Mouse (Mus musculus): ENCODE data around the gene Ctnna2. TPM values are rescaled to one million over a fixed set of nuclear protein-coding genes. Genes with fewer than 3 reads are reported as not detected.

Gene Ctnna2
- polyA plus RNA-seq, 1 experiment from 2014 or later, result not detected

DNA sequence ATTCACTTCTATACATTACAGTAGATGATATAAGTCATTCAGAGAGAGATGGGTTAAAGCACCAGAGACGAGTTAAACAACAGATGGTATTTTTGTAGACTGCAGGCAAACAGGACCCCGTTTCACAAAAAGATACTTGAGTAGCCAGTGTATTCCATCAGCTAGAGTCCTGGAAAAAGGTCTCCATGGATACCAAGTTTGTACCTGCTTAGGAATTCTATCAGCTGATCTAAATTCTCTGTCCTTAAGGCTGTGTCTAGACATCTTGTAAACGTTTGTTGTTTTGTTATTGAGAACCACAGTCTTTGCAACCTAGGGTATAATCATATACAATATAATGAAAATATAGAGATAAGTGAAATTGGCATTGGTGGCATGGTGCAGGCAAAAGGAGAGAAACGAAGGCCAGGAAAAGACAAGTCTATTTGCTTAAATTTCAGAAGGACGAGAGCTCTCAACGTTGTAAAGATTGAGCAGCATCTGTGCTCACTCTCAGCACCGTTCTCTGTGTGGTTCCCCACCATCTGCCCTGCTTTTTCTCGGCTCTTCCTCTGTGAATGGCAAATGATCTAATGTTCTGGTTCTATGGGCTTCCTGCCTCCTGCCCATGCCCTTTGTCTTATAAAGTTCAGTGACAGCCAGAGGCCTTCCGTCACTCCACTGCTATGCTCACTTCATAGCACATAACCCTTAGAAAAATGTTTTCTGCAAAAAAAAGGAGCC, 621.6 kb downstream of the Ctnna2 start:
- no peak for TF ChIP-seq CTCF (IDR thresholded peaks at IDR 0.05)
- no peak for DNase-seq (ENCODE audit: low read depth, low spot score)

DNA sequence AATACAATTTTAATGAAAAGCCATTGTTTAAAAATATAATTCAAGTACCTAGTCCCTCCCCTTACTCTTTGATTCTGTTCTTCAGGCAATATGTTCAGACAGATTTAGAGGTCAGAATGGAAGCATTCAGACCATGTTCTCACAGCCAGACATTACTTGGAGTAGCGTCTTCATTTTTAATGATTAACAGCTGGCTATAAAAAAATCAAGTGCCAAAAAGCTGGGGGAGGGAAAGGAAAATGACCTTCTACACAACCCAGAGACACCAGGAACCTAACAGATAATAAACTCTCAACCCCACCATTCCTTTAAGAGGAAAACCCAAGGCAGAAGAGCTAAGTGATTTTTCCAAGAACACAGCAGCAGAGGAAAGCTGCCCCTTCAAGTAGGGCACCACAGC, 624.7 kb downstream of the Ctnna2 start:
- H3K27me3 ChIP-seq, result no peaks in the 10 kb centered on the region
- ATAC-seq, result no peak
- POLR2A ChIA-PET, result no interaction called here
- TF ChIP-seq CTCF (IDR thresholded peaks at IDR 0.05), result no peak
- in situ Hi-C loops (cut with MboI; ENCODE audit: low pct_unique_long_range_greater_than_20kb), result no loop called here
- CTCF ChIA-PET, result interaction anchor here (2.6 kb wide), 1 partner anchor 17 kb away, joined by 7 read pairs; no protein-coding TSS in a partner anchor
- DNase-seq (ENCODE audit: low read depth, low spot score), result no peak

More for the DNA sequence above, 621.6 kb downstream of the Ctnna2 start:
- H3K27me3 ChIP-seq, result no peaks in the 10 kb centered on the region
- ATAC-seq, result no peak
- POLR2A ChIA-PET, result no interaction called here
- in situ Hi-C loops (cut with MboI; ENCODE audit: low pct_unique_long_range_greater_than_20kb), result no loop called here
- CTCF ChIA-PET, result no interaction called here

DNA sequence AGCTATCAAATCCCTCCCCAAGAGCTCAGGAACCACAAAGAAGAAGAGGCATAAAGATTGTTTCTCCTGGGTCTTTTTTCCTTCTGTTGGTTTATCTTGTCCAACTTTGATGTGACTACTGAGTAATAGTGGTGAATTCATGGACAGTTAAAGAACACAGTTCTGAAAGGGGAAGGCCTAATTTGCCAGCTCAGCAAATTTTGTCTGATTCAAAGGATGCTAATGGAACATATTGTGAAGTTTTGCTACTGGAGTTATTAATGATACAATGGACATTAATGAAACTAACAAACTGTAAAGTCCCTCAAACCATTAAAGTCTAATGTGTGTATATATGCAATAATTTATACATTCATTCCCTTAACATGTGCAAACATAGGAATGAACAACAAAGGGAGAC, 635.7 kb downstream of the Ctnna2 start:
- CTCF ChIA-PET, result no interaction called here

DNA sequence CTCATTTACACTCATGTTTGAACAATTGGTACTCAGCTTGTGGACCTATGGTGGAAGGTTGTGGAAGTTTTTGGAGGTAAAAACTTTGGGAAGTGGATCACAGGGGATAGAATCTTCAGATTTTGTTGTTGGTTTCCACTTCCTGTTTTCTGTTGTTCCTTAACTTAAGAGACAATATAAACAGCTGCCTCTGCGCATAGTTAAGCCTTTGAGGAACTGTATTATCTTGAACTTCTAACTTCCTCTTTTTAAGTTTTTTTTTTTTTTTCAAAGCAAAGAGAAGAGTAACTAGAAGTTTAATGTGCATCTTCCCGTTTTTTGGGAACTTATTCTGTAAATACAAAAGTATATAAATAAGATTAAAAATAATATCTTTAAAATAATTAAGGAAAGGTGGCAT, 644.0 kb downstream of the Ctnna2 start:
- ATAC-seq, result no peak
- CTCF ChIA-PET, result interaction anchor here (1.1 kb wide), 1 partner anchor 104 kb away, joined by 3 read pairs; no protein-coding TSS in a partner anchor
- in situ Hi-C loops (cut with MboI; ENCODE audit: low pct_unique_long_range_greater_than_20kb), result no loop called here
- DNase-seq (ENCODE audit: low read depth, low spot score), result no peak
- no peaks in the 10 kb centered on the region for H3K27me3 ChIP-seq
- POLR2A ChIA-PET, result no interaction called here
- no peak for TF ChIP-seq CTCF (IDR thresholded peaks at IDR 0.05)

More for the DNA sequence above, 635.7 kb downstream of the Ctnna2 start:
- no peak for TF ChIP-seq CTCF (IDR thresholded peaks at IDR 0.05)
- DNase-seq (ENCODE audit: low read depth, low spot score), result no peak
- H3K27me3 ChIP-seq, result no peaks in the 10 kb centered on the region
- no peak for ATAC-seq
- in situ Hi-C loops (cut with MboI; ENCODE audit: low pct_unique_long_range_greater_than_20kb), result no loop called here
- POLR2A ChIA-PET, result no interaction called here

DNA sequence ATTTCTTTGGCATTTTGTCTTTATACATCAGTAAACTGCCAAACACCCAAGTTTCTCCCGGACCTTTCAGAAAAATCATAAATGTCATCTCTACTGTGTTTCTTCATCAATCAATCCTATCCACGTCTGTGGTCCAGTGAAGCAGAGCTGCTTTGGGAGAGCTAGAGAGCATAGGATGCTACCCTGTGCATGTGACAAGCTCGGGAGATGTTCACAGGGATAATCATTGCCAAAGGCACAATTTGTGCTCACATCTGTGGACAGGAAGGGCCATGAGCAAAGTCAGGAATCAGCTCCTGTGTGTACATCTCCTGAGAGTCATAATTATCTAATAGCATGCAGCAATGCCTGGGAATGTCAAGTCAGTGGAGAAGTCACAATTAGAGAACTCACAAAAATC, 654.8 kb downstream of the Ctnna2 start:
- TF ChIP-seq CTCF (IDR thresholded peaks at IDR 0.05), result no peak
- H3K27me3 ChIP-seq, result no peaks in the 10 kb centered on the region
- DNase-seq (ENCODE audit: low read depth, low spot score) (no peak), ATAC-seq (no peak)
- in situ Hi-C loops (cut with MboI; ENCODE audit: low pct_unique_long_range_greater_than_20kb), result no loop called here
- ChIA-PET CTCF (no interaction called here), POLR2A (no interaction called here)

DNA sequence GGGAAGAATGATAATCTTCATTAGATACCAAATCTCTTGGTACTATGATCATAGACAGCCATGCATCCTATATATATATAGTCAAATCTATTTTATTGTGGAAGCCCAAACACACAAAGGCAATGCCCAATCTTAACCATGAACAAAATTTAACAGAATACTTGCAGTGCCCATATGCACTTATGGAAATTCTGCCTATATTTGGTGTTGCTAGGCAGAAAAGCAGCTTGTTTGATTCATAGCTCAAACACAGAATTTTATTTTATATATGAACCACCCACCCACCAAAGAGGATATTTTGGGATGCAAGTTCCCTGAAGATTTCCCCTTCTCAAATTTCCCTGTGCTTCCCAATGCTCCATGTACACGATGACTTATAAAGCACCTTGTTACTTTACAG, 655.2 kb downstream of the Ctnna2 start:
- ChIA-PET POLR2A (no interaction called here), CTCF (no interaction called here)
- no peaks in the 10 kb centered on the region for H3K27me3 ChIP-seq
- no peak for TF ChIP-seq CTCF (IDR thresholded peaks at IDR 0.05)
- no peak for ATAC-seq
- in situ Hi-C loops (cut with MboI; ENCODE audit: low pct_unique_long_range_greater_than_20kb), result no loop called here
- no peak for DNase-seq (ENCODE audit: low read depth, low spot score)

DNA sequence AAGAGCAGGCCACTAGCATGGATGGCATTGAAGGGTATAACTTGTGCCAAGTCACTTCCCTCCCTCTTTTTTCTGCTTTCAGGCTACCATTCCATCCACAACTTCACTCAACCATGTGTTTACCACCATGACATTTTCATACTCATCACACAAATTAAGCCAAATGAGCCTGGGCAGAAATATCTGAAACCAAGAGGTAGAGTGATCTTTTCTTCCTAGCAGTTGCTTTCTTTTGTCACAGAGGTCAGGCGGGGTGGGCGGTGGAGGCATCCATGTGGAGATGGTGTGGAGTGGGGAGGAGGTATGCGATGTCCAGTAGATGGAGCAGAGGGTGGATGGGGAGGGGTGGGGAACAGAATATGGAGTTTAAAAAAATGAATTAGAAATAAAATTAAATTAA, 672.7 kb downstream of the Ctnna2 start:
- in situ Hi-C loops (cut with MboI; ENCODE audit: low pct_unique_long_range_greater_than_20kb), result no loop called here
- ATAC-seq, result no peak
- no peak for DNase-seq (ENCODE audit: low read depth, low spot score)
- no peak for TF ChIP-seq CTCF (IDR thresholded peaks at IDR 0.05)
- POLR2A ChIA-PET, result no interaction called here
- H3K27me3 ChIP-seq, result no peaks in the 10 kb centered on the region
- CTCF ChIA-PET, result no interaction called here

DNA sequence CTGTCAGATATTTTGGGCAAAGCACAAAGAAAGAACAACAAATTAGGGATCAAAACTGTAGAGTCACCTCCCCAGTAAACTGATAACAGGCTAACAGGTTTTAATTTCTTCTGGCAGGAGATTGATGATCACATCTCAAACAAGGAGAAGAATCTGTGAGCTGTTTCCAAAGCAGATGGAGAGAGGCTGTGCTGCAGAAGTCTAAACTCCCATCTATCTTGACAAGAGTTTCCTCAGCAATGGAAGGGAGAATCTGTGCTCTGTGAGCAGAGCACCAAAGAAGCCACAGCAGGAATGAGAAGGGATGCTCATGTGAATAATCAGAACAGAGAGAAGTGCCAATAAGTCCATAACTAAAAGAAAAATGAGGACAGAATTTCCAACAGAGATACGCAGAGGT, 678.2 kb downstream of the Ctnna2 start:
- ChIA-PET POLR2A (no interaction called here), CTCF (no interaction called here)
- ATAC-seq, result no peak
- TF ChIP-seq CTCF (IDR thresholded peaks at IDR 0.05), result no peak
- in situ Hi-C loops (cut with MboI; ENCODE audit: low pct_unique_long_range_greater_than_20kb), result no loop called here
- no peaks in the 10 kb centered on the region for H3K27me3 ChIP-seq
- DNase-seq (ENCODE audit: low read depth, low spot score), result no peak

DNA sequence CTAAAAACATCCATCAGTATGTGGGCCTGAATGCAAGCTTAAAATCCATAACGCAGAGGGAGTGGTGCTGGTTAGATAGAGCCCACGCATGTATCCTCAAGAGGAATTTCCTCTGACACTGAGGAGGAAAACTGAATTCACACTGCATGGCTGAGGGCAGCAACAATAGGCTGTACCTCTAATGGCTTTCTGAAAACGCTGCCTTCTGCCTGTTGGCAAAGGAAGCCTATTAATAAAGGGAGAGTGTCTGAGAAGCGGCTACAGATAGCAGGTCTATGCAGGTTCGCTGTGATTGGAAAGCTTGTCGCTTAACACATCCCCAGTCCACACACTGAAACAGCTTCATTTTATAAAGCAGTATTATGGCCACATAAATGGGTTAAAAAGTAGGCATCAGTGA, 688.1 kb downstream of the Ctnna2 start:
- in situ Hi-C loops (cut with MboI; ENCODE audit: low pct_unique_long_range_greater_than_20kb), result no loop called here
- CTCF ChIA-PET, result interaction anchor here (0.6 kb wide), 1 partner anchor 255 kb away, joined by 3 read pairs; no protein-coding TSS in a partner anchor
- no peak for ATAC-seq

DNA sequence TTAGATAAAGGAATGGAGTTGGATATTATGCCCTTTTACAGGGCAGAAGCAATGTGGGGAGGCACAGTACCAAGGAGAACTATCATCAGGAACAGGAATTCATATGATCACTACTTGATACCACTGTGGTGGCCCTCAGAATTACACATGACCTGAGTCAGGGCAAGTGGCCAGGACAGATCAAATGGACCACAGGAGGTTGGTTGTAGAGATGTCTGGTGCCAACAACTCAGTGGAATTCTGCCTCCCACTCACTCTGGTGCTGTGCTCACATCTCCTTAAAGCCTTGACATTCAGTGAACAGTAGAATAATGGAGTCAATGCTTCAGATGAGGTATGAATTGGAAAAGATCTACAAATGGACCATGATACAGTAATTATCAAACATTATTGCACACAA, 691.1 kb downstream of the Ctnna2 start:
- in situ Hi-C loops (cut with MboI; ENCODE audit: low pct_unique_long_range_greater_than_20kb), result no loop called here
- TF ChIP-seq CTCF (IDR thresholded peaks at IDR 0.05), result no peak
- DNase-seq (ENCODE audit: low read depth, low spot score), result no peak
- ATAC-seq, result no peak
- no peaks in the 10 kb centered on the region for H3K27me3 ChIP-seq
- ChIA-PET CTCF (no interaction called here), POLR2A (no interaction called here)

More for the DNA sequence above, 688.1 kb downstream of the Ctnna2 start:
- no peak for TF ChIP-seq CTCF (IDR thresholded peaks at IDR 0.05)
- no peaks in the 10 kb centered on the region for H3K27me3 ChIP-seq
- POLR2A ChIA-PET, result no interaction called here
- no peak for DNase-seq (ENCODE audit: low read depth, low spot score)

DNA sequence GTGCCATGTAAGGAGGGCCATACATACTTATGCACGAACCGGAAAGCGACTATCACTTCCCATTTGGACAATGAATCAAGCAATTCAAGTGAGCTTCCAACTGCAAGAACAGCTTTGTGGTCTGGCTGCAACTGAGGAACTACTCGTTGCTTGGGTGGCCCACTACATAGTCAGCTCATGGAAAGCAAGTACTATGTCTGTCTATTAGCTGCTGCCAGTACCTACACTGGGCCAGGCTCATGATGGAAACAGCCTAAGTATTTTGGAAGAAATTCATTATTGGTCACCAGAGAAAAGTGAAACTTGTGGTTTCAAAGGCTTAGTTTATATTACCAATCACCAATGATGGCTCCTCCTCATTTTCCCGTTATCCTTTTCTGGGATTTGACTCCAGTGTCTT, 693.2 kb downstream of the Ctnna2 start:
- no peaks in the 10 kb centered on the region for H3K27me3 ChIP-seq
- CTCF ChIA-PET, result no interaction called here
- no peak for DNase-seq (ENCODE audit: low read depth, low spot score)
- TF ChIP-seq CTCF (IDR thresholded peaks at IDR 0.05), result no peak
- POLR2A ChIA-PET, result no interaction called here
- in situ Hi-C loops (cut with MboI; ENCODE audit: low pct_unique_long_range_greater_than_20kb), result no loop called here
- no peak for ATAC-seq

DNA sequence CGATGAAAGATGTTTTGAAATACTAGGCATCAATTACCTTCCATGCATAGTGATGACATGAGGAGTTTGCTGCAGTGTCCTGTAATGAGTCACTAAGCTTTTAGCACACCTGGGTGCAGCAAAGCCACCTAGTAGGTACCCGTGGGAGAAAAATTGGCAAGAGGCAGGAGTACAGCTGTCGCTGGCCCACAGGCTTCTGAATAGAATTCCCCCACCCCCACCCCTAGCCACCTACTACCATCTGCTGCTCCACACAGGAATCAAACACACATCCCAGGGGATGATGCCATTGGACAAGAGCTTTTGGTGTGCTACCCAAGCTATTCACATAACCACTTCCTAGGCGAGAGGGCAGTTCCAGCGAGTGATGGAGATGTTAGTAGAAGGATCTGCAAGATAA, 700.7 kb downstream of the Ctnna2 start:
- DNase-seq (ENCODE audit: low read depth, low spot score) (no peak), ATAC-seq (no peak)
- no peak for TF ChIP-seq CTCF (IDR thresholded peaks at IDR 0.05)
- CTCF ChIA-PET, result no interaction called here
- POLR2A ChIA-PET, result interaction anchor here (0.6 kb wide), 1 partner anchor 396 kb away, joined by 3 read pairs; no protein-coding TSS in a partner anchor
- in situ Hi-C loops (cut with MboI; ENCODE audit: low pct_unique_long_range_greater_than_20kb), result no loop called here
- H3K27me3 ChIP-seq, result no peaks in the 10 kb centered on the region
